9 mouse cellular contexts compared by ENCODE assay signal in genomic region chrX:23295952-23296598, GRCm38 (mm10).
DNase-seq lines count a peak whose midpoint lies in the region; ATAC-seq lines count a peak whose summit lies in the region.
"Had no signal": no experiment of that assay in that cellular context is flagged by ENCODE, and none has a peak within 500 bp of the region (broad histone marks: within the 10 kb centered on the region; RNA-seq: fewer than 3 reads in every experiment).

No protein-coding gene starts in this region.

- 0 out of 2 replicates have a peak overlapping the region, but pooled peaks have one; percentile 28 for H3K4me2 ChIP-seq in midbrain, embryonic 16.5 days (ENCODE audit: low read length)
- H3K4me2 ChIP-seq: embryonic facial prominence, embryonic 12.5 days had no signal

- peak overlapping the region; percentile 11 for H3K4me3 ChIP-seq in midbrain, embryonic 16.5 days (ENCODE audit: low read depth, low read length)
- H3K4me3 ChIP-seq: embryonic facial prominence, embryonic 12.5 days had no signal

- ATAC-seq in midbrain, embryonic 16.5 days = peak; percentile 87
- no peak for ATAC-seq in megakaryocyte progenitor cell, adult 5-6 weeks (replicated peaks; ENCODE audit: poor library complexity)

- WGBS in midbrain, embryonic 16.5 days = 28% methylated on average over 5 of the region's 5 CpGs

- H3K4me1 ChIP-seq in midbrain, embryonic 16.5 days (ENCODE audit: control insufficient read depth, insufficient read depth, low read length) = no peaks in the 10 kb centered on the region
- H3K4me1 ChIP-seq: embryonic facial prominence, embryonic 12.5 days had no signal

- peak overlapping the region; percentile 41; the same call in 1 of the 2 replicates for H3K27ac ChIP-seq in midbrain, embryonic 16.5 days (ENCODE audit: low read length)
- H3K27ac ChIP-seq: embryonic facial prominence, embryonic 12.5 days had no signal

- no peaks in the 10 kb centered on the region for H3K27me3 ChIP-seq in midbrain, embryonic 16.5 days (ENCODE audit: control insufficient read depth, insufficient read depth, low read depth, low read length)
- H3K27me3 ChIP-seq: embryonic facial prominence, embryonic 12.5 days had no signal

- no peaks in the 10 kb centered on the region for H3K36me3 ChIP-seq in midbrain, embryonic 16.5 days (ENCODE audit: control insufficient read depth, insufficient read depth, low read length)
- H3K36me3 ChIP-seq: embryonic facial prominence, embryonic 12.5 days had no signal

- no peaks in the 10 kb centered on the region for H3K9me3 ChIP-seq in midbrain, embryonic 16.5 days (replicated peaks; ENCODE audit: control insufficient read depth, low read length, poor library complexity, severe bottlenecking)
- H3K9me3 ChIP-seq: embryonic facial prominence, embryonic 12.5 days had no signal

- no peak overlapping the region for H3K9ac ChIP-seq in midbrain, embryonic 16.5 days (ENCODE audit: low read depth, low read length)
- H3K9ac ChIP-seq: embryonic facial prominence, embryonic 12.5 days had no signal

- DNase-seq in urinary bladder, postnatal 25 days (ENCODE audit: low spot score) = peak; percentile 4
- no peak for DNase-seq in urinary bladder, adult 18-20 months (ENCODE audit: low spot score in 2 of 2)
- peak; percentile 56 to 68 for DNase-seq in cerebellum, postnatal 4 days (ENCODE audit: low spot score in 2 of 2)
- peak; percentile 28 for DNase-seq in gastrocnemius, postnatal 14 days
- peak; percentile 33 to 76 for DNase-seq in layer of hippocampus, postnatal 25 days (ENCODE audit: extremely low spot score in 1 of 2, low spot score in 1 of 2)
- DNase-seq in thymus, postnatal 4 days = no peak

- intact Hi-C loops in gastrocnemius, postnatal 14 days (cut with DNase I; ENCODE audit: low total_unique reads) = no loop called here

Comparison
In these comparisons a context has a peak if more than half of its experiments do, and no peak if none do; other contexts are left out.
1. DNase-seq: peak in urinary bladder, postnatal 25 days (single experiment), cerebellum, postnatal 4 days (2 of 2), gastrocnemius, postnatal 14 days (single experiment) and layer of hippocampus, postnatal 25 days (2 of 2); none in urinary bladder, adult 18-20 months (0 of 2) and thymus, postnatal 4 days (single experiment).